Mouse (Mus musculus): ENCODE results near the gene Asic2. TPM values are rescaled to one million over a fixed set of nuclear protein-coding genes. Genes with fewer than 3 reads are reported as not detected.

Asic2 gene
- polyA plus RNA-seq, 1 experiment from 2014 or later = 1.7 TPM

DNA sequence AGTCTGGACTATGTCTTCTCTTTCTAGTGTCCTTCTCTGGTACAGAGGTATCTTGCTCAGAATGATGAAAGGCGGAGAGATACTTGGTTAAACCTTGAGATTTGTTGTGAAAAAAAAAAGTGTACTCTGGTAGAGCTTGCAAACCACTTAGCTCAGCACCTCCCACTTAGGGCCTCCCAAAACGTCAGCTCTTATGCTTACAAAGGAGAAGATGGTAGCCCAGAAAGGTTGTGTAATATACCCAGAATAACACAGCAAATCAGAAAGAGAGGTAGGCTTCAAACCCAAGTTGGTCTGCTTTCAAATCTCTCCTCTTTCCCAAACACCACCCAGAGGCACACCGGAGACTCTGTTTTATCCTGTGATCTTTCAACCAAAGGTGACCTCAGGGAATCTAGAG, 936.1 kb downstream of the Asic2 start:
- Histone ChIP-seq H3K27ac (replicated peaks) (no peak overlapping the region), H3K36me3 (no peaks in the 10 kb centered on the region), H3K9me3 (replicated peaks) (no peaks in the 10 kb centered on the region), H3K4me3 (no peak overlapping the region), H3K27me3 (ENCODE audit: low read depth, poor library complexity, severe bottlenecking) (no peaks in the 10 kb centered on the region), H3K4me1 (no peaks in the 10 kb centered on the region)
- DNase-seq (ENCODE audit: low spot score) = no peak
- WGBS = 79% methylated on average over 3 of the region's 3 CpGs

DNA sequence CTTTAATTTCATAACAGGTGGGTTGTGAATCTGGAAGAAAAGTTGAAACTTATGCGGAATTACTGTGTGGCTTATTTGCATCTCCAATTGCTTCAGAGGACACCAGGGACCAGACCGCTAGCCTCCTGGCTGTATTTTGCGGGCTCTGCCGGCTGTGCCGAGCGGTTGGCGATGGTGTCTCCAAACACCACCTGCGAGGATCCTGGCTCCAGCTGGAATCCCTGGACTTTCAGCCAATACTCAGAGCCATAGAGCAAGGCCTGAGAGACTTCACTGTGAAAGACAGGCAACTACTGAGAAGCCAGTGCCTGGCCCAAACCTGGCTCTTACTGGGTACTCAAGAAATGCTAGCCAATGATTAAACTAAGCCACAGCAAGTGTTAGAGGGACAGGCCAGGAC, 953.5 kb downstream of the Asic2 start:
- no peaks in the 10 kb centered on the region for H3K27me3 ChIP-seq (ENCODE audit: low read depth, poor library complexity, severe bottlenecking)
- H3K36me3 ChIP-seq = no peaks in the 10 kb centered on the region
- no peaks in the 10 kb centered on the region for H3K4me1 ChIP-seq
- H3K9me3 ChIP-seq (replicated peaks) = no peaks in the 10 kb centered on the region; the same call in 1 of the 2 replicates
- DNase-seq (ENCODE audit: low spot score) = no peak
- no peak overlapping the region for H3K4me3 ChIP-seq
- 94% methylated on average over 8 of the region's 8 CpGs for WGBS
- H3K27ac ChIP-seq (replicated peaks) = no peak overlapping the region

DNA sequence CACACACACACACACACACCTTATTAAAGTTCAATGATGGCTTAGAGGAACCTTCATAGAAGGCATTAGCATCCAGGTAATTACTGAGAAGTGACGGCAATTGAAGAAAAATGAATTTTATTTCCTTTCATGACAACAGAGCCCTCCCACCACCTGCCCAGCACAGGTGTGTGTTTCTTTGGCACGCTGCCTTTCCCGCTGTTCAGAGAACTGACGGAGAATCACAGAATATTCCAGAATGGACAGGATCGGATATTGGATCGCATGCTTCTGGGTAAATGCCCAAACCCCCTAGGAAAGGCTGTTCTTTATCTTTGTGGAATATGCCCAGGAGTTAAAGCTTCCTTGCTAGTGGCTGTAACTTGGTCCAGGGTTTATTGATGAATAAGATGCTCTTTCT, 954.8 kb downstream of the Asic2 start:
- Histone ChIP-seq H3K36me3 (no peaks in the 10 kb centered on the region), H3K9me3 (replicated peaks) (no peaks in the 10 kb centered on the region; the same call in 1 of the 2 replicates), H3K27me3 (ENCODE audit: low read depth, poor library complexity, severe bottlenecking) (no peaks in the 10 kb centered on the region), H3K4me3 (no peak overlapping the region), H3K27ac (replicated peaks) (no peak overlapping the region), H3K4me1 (no peaks in the 10 kb centered on the region)
- WGBS = 95% methylated on average over 6 of the region's 6 CpGs
- DNase-seq (ENCODE audit: low spot score) = no peak

DNA sequence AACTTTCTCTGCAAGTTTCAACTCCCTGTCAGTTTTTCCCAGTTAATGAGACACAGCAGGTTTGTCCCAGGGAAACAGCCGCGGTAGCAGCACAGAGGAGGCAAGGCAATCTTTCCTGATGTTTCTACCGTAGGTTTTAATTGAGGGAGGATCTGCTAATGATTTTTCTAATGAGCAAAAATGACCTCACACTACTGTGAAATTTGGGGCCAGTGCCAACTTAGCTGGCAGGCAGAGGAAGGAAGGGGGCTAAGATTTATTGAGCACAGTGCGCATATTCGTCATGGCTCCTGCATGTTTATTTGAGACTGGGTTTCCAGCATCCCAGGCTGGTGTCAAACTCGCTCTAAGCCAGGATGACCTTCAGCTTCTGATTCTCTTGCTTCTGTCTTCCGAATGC, 957.5 kb downstream of the Asic2 start:
- no peak for DNase-seq (ENCODE audit: low spot score)
- Histone ChIP-seq H3K9me3 (replicated peaks) (no peaks in the 10 kb centered on the region; the same call in 1 of the 2 replicates), H3K27ac (replicated peaks) (no peak overlapping the region), H3K4me3 (no peak overlapping the region), H3K27me3 (ENCODE audit: low read depth, poor library complexity, severe bottlenecking) (no peaks in the 10 kb centered on the region), H3K36me3 (no peaks in the 10 kb centered on the region), H3K4me1 (no peaks in the 10 kb centered on the region)
- 90% methylated on average over 7 of the region's 7 CpGs for WGBS

DNA sequence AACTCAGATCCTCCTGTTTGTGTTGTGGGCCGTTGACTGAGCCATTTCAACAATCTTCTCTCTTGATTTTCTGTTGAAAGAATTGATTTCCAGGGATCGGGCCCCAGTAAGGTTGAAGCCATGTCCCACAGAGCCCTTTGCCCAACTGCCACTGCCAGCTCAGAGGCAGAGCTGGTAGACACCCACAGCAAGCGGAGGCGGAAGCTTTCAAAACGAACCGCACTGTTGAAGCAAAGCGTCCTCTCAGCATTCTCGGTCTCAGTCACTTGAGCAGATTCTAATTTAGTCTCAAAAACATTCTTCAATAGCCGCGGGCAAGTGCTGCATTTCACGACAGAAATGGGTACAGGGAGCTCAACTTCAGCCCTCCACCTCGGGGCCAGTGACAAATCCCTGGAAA, 958.9 kb downstream of the Asic2 start:
- WGBS = 95% methylated on average over 12 of the region's 12 CpGs

DNA sequence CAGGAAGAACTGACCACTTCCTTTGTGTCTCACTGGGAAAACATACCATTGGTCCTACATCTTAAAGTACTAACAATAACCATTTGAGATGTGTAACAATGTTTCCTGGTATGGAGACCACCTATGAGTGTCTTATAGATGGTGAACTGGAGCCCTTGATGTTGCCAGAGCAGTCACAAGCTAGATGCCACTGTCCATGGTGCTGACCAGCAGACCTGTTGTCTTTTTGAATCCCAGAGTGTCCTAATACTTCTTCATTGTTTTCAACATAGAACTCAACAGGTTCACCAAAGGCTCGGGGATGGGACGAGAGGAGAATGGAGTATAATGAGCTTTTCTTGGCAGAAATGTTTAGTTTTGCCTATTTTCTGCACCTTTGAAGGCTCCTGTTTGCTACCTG, 962.4 kb downstream of the Asic2 start:
- H3K27me3 ChIP-seq (ENCODE audit: low read depth, poor library complexity, severe bottlenecking) = no peaks in the 10 kb centered on the region
- H3K4me3 ChIP-seq = no peak overlapping the region
- H3K36me3 ChIP-seq = no peaks in the 10 kb centered on the region
- peak; percentile 36 for DNase-seq (ENCODE audit: low spot score)
- H3K9me3 ChIP-seq (replicated peaks) = no peaks in the 10 kb centered on the region
- WGBS = 82% methylated on average over 2 of the region's 2 CpGs
- H3K4me1 ChIP-seq = peaks cover 7% of the 10 kb centered on the region
- no peak overlapping the region for H3K27ac ChIP-seq (replicated peaks)

More for the DNA sequence above, 958.9 kb downstream of the Asic2 start:
- no peak for DNase-seq (ENCODE audit: low spot score)
- H3K27me3 ChIP-seq (ENCODE audit: low read depth, poor library complexity, severe bottlenecking) = no peaks in the 10 kb centered on the region
- no peaks in the 10 kb centered on the region for H3K4me1 ChIP-seq
- H3K4me3 ChIP-seq = no peak overlapping the region
- no peaks in the 10 kb centered on the region for H3K9me3 ChIP-seq (replicated peaks)
- no peak overlapping the region for H3K27ac ChIP-seq (replicated peaks)
- no peaks in the 10 kb centered on the region for H3K36me3 ChIP-seq

DNA sequence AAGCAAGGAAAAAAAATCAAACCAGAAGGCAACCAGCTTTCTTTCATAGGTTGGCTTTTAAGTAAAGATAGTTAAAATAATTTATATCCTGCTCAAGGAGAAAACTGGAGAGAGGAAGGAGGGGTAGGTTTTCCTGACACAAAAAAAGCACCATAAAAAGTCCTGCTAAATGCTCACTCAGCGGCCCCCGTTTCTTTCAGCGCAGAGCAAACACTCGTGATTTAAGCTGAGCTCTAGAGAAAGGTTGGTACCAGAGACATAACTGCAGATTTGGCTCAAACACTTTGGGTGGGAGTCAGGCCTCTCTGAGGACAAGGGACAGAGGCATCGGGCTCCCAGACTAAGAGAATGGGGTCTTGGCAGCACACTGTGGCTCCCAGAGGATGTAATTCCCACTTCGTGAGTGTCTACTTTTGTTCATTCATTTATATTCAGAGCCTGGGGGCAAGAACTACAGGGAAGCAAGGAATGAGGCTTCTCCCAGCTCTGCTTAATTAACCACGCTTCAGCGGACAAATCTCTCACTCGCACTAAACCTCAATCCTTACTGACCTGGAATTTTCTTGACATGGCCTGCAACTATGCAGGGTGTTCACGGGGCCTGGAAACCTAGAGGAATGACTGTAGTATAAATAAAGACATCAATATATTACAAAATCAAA, 965.4 kb downstream of the Asic2 start:
- no peaks in the 10 kb centered on the region for H3K36me3 ChIP-seq
- H3K27me3 ChIP-seq (ENCODE audit: low read depth, poor library complexity, severe bottlenecking) = no peaks in the 10 kb centered on the region
- H3K27ac ChIP-seq (replicated peaks) = no peak overlapping the region
- peaks cover 7% of the 10 kb centered on the region for H3K4me1 ChIP-seq
- no peaks in the 10 kb centered on the region for H3K9me3 ChIP-seq (replicated peaks)
- WGBS = 55% methylated on average over 10 of the region's 10 CpGs
- no peak for DNase-seq (ENCODE audit: low spot score)
- H3K4me3 ChIP-seq = no peak overlapping the region

DNA sequence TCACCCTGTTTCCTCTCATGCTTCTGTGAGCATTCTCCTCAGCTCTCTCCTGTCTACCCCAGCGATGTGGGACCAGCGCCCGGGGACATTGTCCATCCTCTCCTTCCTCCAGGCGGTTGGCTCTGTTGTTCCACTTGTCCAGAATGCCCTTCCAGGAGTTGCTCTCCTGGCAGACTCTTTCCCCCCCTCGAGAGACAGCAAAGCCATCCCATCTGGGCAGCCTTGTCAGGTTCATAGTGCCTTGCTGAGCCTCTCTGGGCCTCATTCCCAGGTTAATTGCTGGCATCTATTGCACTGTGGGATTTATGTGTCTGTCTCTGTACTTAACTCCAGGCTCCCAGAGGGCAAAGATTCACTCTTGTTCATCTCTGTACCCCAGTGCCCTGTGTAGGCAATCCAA, 972.6 kb downstream of the Asic2 start:
- no peak overlapping the region for H3K27ac ChIP-seq (replicated peaks)
- H3K36me3 ChIP-seq = no peaks in the 10 kb centered on the region
- no peak for DNase-seq (ENCODE audit: low spot score)
- no peaks in the 10 kb centered on the region for H3K9me3 ChIP-seq (replicated peaks)
- H3K4me3 ChIP-seq = no peak overlapping the region
- 89% methylated on average over 5 of the region's 5 CpGs for whole genome bisulfite sequencing
- H3K4me1 ChIP-seq = no peaks in the 10 kb centered on the region
- no peaks in the 10 kb centered on the region for H3K27me3 ChIP-seq (ENCODE audit: low read depth, poor library complexity, severe bottlenecking)

DNA sequence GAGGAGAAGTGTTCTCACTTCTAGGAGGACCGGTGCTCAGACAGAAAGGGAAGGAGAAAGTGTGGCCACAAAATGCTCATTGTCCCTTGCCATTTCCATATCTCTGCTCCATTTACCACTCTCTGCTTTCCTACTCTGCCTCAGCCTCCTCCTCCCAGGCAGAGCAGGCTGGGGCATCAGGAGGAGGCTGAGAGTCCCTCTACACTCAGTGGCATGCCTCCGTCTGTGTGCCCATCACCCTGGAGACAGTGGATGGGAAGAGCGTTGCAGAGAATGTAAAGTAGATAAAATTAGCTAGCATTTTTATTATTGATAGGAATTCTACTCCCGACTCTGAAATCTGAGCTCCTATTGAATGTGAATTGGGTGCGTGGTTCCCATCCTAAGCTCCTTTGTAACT, 984.7 kb downstream of the Asic2 start:
- Histone ChIP-seq H3K27me3 (ENCODE audit: low read depth, poor library complexity, severe bottlenecking) (no peaks in the 10 kb centered on the region), H3K9me3 (replicated peaks) (no peaks in the 10 kb centered on the region), H3K4me1 (peaks cover 16% of the 10 kb centered on the region), H3K27ac (replicated peaks) (no peak overlapping the region; the same call in 1 of the 2 replicates), H3K36me3 (no peaks in the 10 kb centered on the region), H3K4me3 (no peak overlapping the region)
- DNase-seq (ENCODE audit: low spot score) = no peak
- 76% methylated on average over 5 of the region's 5 CpGs for WGBS

DNA sequence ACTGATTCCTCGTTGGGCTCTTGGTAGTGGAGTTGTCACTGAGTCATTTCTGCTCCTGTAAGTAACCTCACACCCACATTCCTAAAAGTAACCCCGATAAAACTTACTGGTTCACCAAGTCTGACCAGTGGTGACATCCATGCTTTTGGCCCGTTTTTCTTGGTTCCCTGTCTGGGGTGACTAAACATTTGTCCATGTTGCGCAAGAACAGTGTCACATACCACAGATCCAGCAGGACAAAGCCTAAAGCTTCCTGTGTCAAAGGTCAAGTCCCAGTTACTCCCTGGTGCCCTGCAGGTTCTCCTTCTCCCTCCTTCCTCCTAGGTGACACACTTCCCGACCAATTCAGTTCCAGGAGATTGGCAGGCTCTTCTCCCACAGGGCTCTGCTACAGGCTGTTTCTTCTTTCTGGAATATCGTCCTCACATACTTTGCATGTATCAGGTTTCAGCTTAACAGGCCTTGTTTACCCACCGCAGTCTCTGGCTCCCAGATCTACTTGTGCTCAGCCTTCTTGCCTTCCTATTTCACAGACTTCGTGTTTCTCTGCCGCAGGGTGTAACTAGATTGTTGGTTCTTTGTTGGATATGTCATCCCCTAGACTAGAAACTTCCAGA, 991.9 kb downstream of the Asic2 start:
- 65% methylated on average over 9 of the region's 9 CpGs for WGBS
- Histone ChIP-seq H3K4me1 (peaks cover 19% of the 10 kb centered on the region; the same call in 1 of the 2 replicates), H3K9me3 (replicated peaks) (no peaks in the 10 kb centered on the region), H3K4me3 (no peak overlapping the region), H3K27me3 (ENCODE audit: low read depth, poor library complexity, severe bottlenecking) (no peaks in the 10 kb centered on the region), H3K36me3 (no peaks in the 10 kb centered on the region), H3K27ac (replicated peaks) (no peak overlapping the region)
- DNase-seq (ENCODE audit: low spot score) = no peak

DNA sequence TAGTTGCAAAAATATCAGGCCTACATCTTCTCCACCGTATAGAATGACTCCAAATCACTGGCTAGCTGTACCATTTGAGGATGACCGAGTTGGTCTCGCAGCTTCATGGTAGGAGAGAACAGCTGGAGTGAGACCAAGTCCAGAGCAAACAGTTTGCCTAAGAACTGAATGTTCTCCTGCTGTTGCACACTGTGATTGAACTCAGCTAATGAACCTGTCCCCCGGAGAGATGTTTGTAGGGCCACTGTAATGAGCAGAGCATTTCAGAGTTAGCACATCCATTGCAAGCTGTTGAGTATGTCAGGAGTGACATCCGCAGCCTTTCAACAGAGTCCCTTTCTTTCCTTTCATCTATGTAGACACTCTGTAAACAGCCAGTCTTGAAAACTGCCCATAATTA, 993.6 kb downstream of the Asic2 start:
- Histone ChIP-seq H3K4me1 (peaks cover 19% of the 10 kb centered on the region; the same call in 1 of the 2 replicates), H3K36me3 (no peaks in the 10 kb centered on the region), H3K27me3 (ENCODE audit: low read depth, poor library complexity, severe bottlenecking) (no peaks in the 10 kb centered on the region), H3K27ac (replicated peaks) (no peak overlapping the region), H3K4me3 (no peak overlapping the region), H3K9me3 (replicated peaks) (no peaks in the 10 kb centered on the region)
- DNase-seq (ENCODE audit: low spot score) = no peak
- WGBS = 90% methylated on average over 5 of the region's 5 CpGs

DNA sequence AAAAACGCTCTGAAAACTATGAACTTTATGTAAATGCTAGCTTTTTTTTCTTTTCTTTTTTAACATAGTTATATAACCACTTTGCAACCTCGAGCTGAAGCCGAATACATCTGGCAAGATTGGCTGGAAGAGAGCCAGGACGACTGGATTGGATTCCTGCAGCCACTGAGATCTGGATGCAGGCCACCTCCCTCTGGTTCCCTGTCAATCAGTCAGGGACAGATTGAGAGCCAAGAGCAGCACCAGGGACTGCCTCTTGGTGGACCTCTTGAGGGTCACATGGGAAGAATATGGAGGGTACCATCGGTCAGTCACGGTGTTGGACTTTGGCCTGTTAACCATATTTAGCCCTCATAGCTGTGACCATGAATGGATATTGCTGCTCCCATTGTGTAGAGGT, 994.3 kb downstream of the Asic2 start:
- H3K9me3 ChIP-seq (replicated peaks) = no peaks in the 10 kb centered on the region
- H3K27me3 ChIP-seq (ENCODE audit: low read depth, poor library complexity, severe bottlenecking) = no peaks in the 10 kb centered on the region
- H3K4me1 ChIP-seq = peaks cover 19% of the 10 kb centered on the region; the same call in 1 of the 2 replicates
- 84% methylated on average over 6 of the region's 6 CpGs for WGBS
- no peaks in the 10 kb centered on the region for H3K36me3 ChIP-seq
- H3K27ac ChIP-seq (replicated peaks) = no peak overlapping the region
- DNase-seq (ENCODE audit: low spot score) = no peak
- H3K4me3 ChIP-seq = no peak overlapping the region

DNA sequence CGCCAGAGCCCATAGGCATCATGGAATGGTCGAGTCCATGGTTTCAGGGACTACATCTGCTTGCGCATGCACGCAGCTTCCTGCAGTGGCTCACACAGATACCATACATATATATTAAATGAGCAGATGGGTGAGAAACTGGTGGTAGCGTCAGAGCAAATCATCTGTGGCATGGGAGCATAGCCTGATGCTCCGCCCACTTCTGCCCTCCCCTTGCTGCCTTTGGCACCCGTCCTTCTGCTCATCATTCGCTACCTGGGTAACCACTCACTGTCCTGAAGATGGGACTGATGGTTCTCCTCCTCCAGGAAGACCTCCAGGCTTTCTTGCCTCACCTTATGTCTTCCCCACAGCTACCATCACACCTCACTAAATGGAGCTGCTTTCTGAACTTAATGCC, 995.0 kb downstream of the Asic2 start:
- DNase-seq (ENCODE audit: low spot score) = no peak
- Histone ChIP-seq H3K36me3 (no peaks in the 10 kb centered on the region), H3K4me1 (peaks cover 19% of the 10 kb centered on the region; the same call in 1 of the 2 replicates), H3K4me3 (no peak overlapping the region), H3K9me3 (replicated peaks) (no peaks in the 10 kb centered on the region), H3K27me3 (ENCODE audit: low read depth, poor library complexity, severe bottlenecking) (no peaks in the 10 kb centered on the region), H3K27ac (replicated peaks) (no peak overlapping the region)
- 90% methylated on average over 8 of the region's 8 CpGs for WGBS
